Mouse (Mus musculus): ENCODE data around the gene Gm45713. TPM values are rescaled to one million over a fixed set of nuclear protein-coding genes. Genes with fewer than 3 reads are reported as not detected.
"Not testable (repeated sequence)": the region's sequence is repeated elsewhere in the genome, so short reads cannot be mapped to it uniquely, and the experiment has no call there.

The Gm45713 gene
- polyA plus RNA-seq, 1 experiment from 2014 or later, result 0.27 TPM

DNA sequence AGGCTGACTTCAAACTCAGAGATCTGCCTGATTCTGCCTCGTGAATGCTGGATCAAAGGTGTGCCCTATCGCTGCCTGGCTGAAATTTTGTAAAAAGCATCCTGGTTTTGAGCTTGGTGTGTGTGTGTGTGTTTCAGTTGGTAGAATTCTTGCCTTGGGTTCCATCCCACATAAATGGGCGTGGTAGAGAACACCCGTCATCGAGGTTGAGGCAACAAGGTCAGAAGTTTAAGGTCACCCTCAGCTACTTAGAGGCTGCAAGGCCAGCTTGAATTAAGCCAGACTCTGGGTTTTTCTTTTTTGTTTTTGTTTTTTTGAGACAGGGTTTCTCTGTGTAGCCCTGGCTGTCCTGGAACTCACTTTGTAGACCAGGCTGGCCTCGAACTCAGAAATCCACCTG, 17.7 kb downstream of the Gm45713 start:
- peak overlapping the region; percentile 12; the same call in 1 of the 2 replicates for H3K27ac ChIP-seq
- WGBS (ENCODE audit: insufficient replicate concordance), result 58% methylated on average over 6 of the region's 6 CpGs
- no peak for ATAC-seq
- H3K9me3 ChIP-seq (replicated peaks), result no peaks in the 10 kb centered on the region
- peaks cover 73% of the 10 kb centered on the region for H3K4me1 ChIP-seq
- H3K27me3 ChIP-seq (replicated peaks), result no peaks in the 10 kb centered on the region
- no peak overlapping the region for H3K4me3 ChIP-seq
- no peak overlapping the region for H3K9ac ChIP-seq
- H3K36me3 ChIP-seq, result peaks cover 51% of the 10 kb centered on the region
- no peak overlapping the region for H3K4me2 ChIP-seq

DNA sequence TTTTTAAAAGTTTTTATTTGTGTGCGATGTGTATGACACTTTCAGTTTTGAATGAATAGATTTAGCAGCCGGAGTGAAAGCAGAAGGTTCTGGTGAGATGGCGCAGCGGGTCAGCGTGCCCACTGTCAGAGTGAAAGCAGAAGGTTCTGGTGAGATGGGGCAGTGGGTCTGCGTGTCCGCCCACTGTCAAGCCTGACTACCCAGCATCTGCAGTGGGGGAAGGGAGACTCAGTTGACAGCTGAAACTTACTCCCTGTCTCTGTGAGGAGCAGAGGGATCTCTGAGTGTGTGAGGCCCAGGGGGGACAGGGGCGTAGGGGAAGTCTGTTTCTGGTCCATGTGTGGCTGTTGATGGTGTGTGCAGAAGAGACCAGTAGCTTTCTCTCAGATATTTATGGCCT, 18.5 kb downstream of the Gm45713 start:
- Histone ChIP-seq H3K36me3 (peaks cover 44% of the 10 kb centered on the region), H3K27me3 (replicated peaks) (no peaks in the 10 kb centered on the region), H3K4me1 (peaks cover 73% of the 10 kb centered on the region), H3K4me3 (no peak overlapping the region), H3K4me2 (no peak overlapping the region), H3K9me3 (replicated peaks) (no peaks in the 10 kb centered on the region), H3K27ac (peak overlapping the region; percentile 12; the same call in 1 of the 2 replicates), H3K9ac (peak overlapping the region; percentile 15; the same call in 1 of the 2 replicates)
- 62% methylated on average over 8 of the region's 8 CpGs for WGBS (ENCODE audit: insufficient replicate concordance)
- ATAC-seq, result no peak

DNA sequence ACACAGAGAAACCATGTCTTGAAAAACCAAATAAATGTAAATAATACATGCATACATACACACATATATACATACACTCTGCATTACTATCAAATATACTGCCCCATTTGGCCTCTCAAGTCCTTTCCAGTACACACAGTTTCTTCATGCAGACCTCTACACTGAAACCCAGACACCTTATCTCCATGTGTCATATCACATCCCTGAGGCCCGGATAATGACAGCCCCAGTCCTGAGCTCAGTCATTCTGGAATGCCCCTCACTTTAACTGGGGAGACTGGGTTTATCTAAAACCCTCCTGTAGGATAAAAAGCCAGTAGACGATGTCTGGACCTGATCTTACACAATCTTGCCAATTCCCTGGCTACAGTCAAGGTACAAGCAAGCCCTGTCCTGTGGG, 22.6 kb downstream of the Gm45713 start:
- Histone ChIP-seq H3K27ac (no peak overlapping the region), H3K36me3 (0 out of 2 replicates have a peak, but pooled peaks cover 6% of the 10 kb centered on the region), H3K4me3 (no peak overlapping the region), H3K9ac (0 out of 2 replicates have a peak overlapping the region, but pooled peaks have one; percentile 35), H3K4me1 (peaks cover 48% of the 10 kb centered on the region), H3K9me3 (replicated peaks) (no peaks in the 10 kb centered on the region), H3K27me3 (replicated peaks) (no peaks in the 10 kb centered on the region), H3K4me2 (peak overlapping the region; percentile 7; the same call in 1 of the 2 replicates)
- 18% methylated on average over 2 of the region's 2 CpGs for WGBS (ENCODE audit: insufficient replicate concordance)
- ATAC-seq, result peak; percentile 65; the same call in 1 of the 2 replicates

DNA sequence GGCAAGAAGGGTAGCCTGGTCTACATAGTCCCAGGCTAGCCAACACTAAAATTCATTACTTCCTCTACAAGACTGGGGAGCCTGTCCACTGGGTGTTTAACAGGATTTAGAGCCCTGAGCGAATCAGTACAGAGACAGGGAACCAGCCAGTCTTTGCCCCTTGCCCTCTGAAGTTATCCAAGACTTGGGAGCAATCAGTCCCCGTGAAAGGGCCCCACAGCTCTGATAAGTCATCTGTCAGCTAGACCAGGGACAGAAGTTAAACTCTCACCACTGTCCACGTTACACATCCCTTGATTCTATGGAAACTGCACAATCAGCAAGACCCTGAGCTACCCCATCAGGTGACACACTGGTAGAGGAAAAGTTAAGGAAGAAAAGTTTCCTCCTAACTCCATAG, 23.5 kb downstream of the Gm45713 start:
- no peaks in the 10 kb centered on the region for H3K36me3 ChIP-seq
- no peak overlapping the region for H3K27ac ChIP-seq
- no peaks in the 10 kb centered on the region for H3K9me3 ChIP-seq (replicated peaks)
- peaks cover 39% of the 10 kb centered on the region for H3K4me1 ChIP-seq
- H3K4me2 ChIP-seq, result no peak overlapping the region
- peak; percentile 28; the same call in 1 of the 2 replicates for ATAC-seq
- no peaks in the 10 kb centered on the region for H3K27me3 ChIP-seq (replicated peaks)
- no peak overlapping the region for H3K4me3 ChIP-seq
- H3K9ac ChIP-seq, result no peak overlapping the region
- WGBS (ENCODE audit: insufficient replicate concordance), result 26% methylated on average over 3 of the region's 3 CpGs

DNA sequence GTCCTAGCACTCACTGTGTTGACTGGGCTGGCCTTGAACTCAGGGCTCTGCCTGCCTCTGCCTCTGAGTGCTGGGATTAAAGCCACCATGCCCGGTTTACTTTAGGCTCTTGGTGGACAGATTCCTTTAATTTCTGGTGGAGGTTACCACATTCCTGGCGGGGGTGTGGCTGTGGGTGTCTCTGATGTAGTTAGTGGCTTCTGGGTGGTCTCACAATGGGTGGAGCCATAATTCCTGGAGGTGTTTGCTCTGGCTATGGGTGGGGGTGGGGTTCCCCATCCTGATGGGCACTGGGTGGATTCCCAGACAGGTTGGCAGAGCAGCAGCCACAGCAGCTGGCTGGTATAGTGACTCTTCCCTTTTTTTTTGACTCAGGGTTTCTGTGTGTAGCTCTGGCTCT, 24.1 kb downstream of the Gm45713 start:
- Histone ChIP-seq H3K9me3 (replicated peaks) (no peaks in the 10 kb centered on the region), H3K27ac (no peak overlapping the region), H3K9ac (no peak overlapping the region), H3K4me2 (no peak overlapping the region), H3K4me3 (no peak overlapping the region), H3K4me1 (peaks cover 37% of the 10 kb centered on the region), H3K27me3 (replicated peaks) (no peaks in the 10 kb centered on the region), H3K36me3 (no peaks in the 10 kb centered on the region)
- ATAC-seq, result no peak
- WGBS (ENCODE audit: insufficient replicate concordance), result 49% methylated on average over 2 of the region's 2 CpGs

DNA sequence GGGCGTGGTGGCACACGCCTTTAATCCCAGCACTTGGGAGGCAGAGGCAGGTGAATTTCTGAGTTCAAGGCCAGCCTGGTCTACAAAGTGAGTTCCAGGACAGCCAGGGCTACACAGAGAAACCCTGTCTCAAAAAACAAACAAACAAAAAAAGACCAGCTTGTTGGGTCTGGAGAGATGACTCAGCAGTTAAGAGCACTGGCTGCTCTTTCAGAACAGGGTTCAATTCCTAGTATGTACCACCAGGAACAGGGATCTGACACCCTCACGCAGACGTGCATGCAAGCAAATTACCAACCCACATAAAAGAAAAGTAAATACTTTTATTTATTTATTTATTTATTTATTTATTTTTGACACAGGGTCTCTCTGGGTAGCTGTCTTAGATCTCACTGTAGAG, 25.9 kb downstream of the Gm45713 start:
- not testable (repeated sequence) for H3K27me3 ChIP-seq (replicated peaks); ATAC-seq; H3K9me3 ChIP-seq (replicated peaks); H3K4me3 ChIP-seq; H3K9ac ChIP-seq; H3K4me2 ChIP-seq; H3K36me3 ChIP-seq; H3K27ac ChIP-seq
- WGBS (ENCODE audit: insufficient replicate concordance), result 76% methylated on average over 4 of the region's 4 CpGs
- peaks cover 35% of the 10 kb centered on the region for H3K4me1 ChIP-seq

DNA sequence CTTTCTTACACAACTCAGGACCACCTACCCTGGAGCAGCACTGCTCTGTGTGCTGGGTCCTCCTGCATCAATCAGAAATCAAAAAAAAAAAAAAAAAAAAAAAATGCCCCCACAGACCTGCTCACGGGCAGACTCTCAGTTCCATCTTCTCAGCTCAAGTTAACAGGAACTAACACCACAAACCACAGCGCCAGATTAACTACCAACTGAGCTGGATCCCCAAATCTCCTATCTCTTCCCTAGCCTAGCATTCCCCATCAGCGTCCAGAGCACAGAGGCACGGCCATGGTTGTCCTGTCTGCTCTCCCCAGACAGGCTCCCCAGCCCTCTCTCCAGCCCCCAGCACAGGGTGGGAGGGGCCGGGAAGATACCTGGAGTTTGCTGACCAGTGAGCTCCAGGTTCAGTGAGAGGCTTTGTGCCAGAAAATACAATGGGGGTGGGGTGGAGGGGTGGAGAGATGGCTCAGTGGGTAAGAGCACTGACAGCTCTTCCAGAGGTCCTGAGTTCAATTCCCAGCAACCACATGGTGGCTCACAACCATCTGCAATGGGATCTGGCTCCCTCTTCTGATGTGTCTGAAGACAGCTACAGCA, 28.9 kb downstream of the Gm45713 start:
- Histone ChIP-seq H3K4me3 (no peak overlapping the region), H3K27ac (no peak overlapping the region), H3K4me2 (no peak overlapping the region), H3K9me3 (replicated peaks) (no peaks in the 10 kb centered on the region), H3K4me1 (peaks cover 31% of the 10 kb centered on the region), H3K9ac (no peak overlapping the region), H3K27me3 (replicated peaks) (no peaks in the 10 kb centered on the region), H3K36me3 (no peaks in the 10 kb centered on the region)
- 20% methylated on average over 5 of the region's 5 CpGs for WGBS (ENCODE audit: insufficient replicate concordance)
- ATAC-seq, result no peak

DNA sequence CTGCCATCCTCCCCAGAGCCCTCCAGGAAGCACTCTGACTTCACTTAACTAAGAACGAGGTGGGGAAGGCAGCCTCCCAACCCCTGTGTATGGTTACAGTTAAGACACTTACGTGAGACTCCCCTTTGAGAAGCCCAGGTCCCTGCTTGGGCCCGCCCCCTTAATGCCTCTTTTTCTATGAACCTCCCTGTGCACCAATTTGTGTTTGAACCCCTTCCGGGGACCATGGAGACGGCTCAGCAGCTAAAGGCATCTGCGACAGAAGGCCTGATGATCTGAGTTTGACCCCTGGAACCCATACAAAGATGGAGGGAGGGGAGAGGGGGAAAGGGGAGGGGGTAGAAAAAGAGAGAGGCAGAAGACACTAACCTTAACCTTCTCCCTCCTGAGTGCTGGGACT, 29.6 kb downstream of the Gm45713 start:
- WGBS (ENCODE audit: insufficient replicate concordance), result 63% methylated on average over 6 of the region's 6 CpGs
- Histone ChIP-seq H3K4me2 (no peak overlapping the region), H3K4me1 (peaks cover 33% of the 10 kb centered on the region), H3K9ac (no peak overlapping the region), H3K27ac (no peak overlapping the region), H3K4me3 (no peak overlapping the region), H3K9me3 (replicated peaks) (no peaks in the 10 kb centered on the region), H3K36me3 (no peaks in the 10 kb centered on the region), H3K27me3 (replicated peaks) (no peaks in the 10 kb centered on the region)
- no peak for ATAC-seq

DNA sequence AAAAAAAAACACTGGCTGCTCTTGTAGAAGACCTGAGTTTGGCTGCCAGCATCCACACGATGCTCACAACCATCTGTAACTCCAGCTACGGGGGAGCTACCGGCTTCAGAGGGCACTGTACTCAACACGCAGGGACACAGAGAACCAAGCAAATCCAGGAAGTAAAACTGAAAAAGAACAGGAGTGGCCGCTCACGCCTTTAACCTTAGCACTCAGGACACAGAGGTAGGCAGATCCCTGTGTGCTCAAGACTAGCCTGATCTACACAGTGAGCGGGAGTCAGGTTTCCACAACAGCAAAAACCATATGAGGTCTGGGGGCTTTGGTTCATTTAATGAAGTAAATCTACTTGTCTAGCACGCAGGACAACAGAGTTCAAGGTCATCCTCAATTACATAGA, 30.5 kb downstream of the Gm45713 start:
- H3K4me3 ChIP-seq, result no peak overlapping the region
- no peak overlapping the region for H3K27ac ChIP-seq
- H3K36me3 ChIP-seq, result no peaks in the 10 kb centered on the region
- H3K27me3 ChIP-seq (replicated peaks), result no peaks in the 10 kb centered on the region
- 69% methylated on average over 8 of the region's 8 CpGs for WGBS (ENCODE audit: insufficient replicate concordance)
- peaks cover 33% of the 10 kb centered on the region for H3K4me1 ChIP-seq
- no peak overlapping the region for H3K9ac ChIP-seq
- H3K4me2 ChIP-seq, result no peak overlapping the region
- H3K9me3 ChIP-seq (replicated peaks), result no peaks in the 10 kb centered on the region
- ATAC-seq, result no peak

DNA sequence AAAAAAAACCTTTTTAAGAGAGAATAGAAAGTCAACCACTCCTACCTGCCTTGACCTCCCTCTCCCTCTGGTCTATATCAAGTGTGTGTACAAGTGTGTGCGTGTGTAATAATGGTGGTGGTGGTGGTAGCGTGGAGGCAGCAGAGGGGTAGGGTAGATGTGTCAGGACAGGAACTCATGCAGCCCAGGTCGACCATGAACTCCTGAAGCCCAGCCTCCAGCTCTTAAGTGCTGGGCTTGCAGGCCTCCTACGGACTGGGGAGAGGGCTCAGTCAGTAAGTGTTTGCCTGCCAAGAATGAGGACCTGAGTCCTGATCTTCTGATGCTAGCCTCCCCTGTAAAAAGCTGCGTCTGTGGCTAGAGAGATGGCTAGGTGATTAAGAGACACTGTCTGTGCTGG, 31.1 kb downstream of the Gm45713 start:
- Histone ChIP-seq H3K4me3 (no peak overlapping the region), H3K27ac (no peak overlapping the region), H3K9me3 (replicated peaks) (no peaks in the 10 kb centered on the region), H3K4me1 (peaks cover 28% of the 10 kb centered on the region), H3K36me3 (no peaks in the 10 kb centered on the region), H3K4me2 (no peak overlapping the region), H3K9ac (no peak overlapping the region), H3K27me3 (replicated peaks) (no peaks in the 10 kb centered on the region)
- ATAC-seq, result no peak
- 74% methylated on average over 5 of the region's 5 CpGs for WGBS (ENCODE audit: insufficient replicate concordance)

DNA sequence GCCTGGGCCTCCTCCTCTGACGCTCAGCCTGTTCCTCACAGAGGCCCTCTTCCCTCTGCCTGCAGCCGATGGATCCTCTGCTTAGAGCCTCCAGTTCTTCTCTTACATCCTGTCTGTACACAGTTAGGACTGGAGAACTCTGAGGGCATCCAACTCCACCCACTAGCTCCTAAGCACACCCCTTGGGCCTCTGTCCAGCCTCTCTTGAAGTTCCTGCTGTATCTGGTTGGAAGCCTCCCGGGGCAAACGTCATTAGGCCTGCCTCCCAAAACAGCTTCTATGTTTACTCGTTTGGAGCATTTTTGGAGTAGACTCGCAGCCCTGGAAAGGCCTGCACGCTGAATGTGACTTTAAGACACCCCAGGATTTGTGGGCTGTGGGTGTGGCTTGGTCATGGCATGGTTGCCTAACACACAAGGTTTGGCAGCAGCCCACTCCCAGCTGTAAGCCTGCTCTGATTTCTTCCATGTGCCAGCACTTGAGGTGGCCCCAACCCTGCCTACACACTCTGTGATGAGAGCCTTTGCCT, 32.3 kb downstream of the Gm45713 start, which contains the start of gene Fcgrt:
Fcgrt (minus strand) TSS at position 200 of the 529 bp plus-strand sequence.
- Histone ChIP-seq H3K27me3 (replicated peaks) (no peaks in the 10 kb centered on the region), H3K27ac (peak within 1 kb of the TSS; percentile 33), H3K4me2 (peak within 1 kb of the TSS; percentile 50), H3K9ac (0 out of 2 replicates have a peak within 1 kb of the TSS, but pooled peaks have one; percentile 25), H3K9me3 (replicated peaks) (no peaks in the 10 kb centered on the region), H3K4me3 (peak within 1 kb of the TSS; percentile 26; the same call in 1 of the 2 replicates), H3K36me3 (no peaks in the 10 kb centered on the region; the same call in 1 of the 2 replicates), H3K4me1 (peaks cover 28% of the 10 kb centered on the region)
- peak; percentile 63 for ATAC-seq
- 49% methylated on average over 7 of the region's 7 CpGs for WGBS (ENCODE audit: insufficient replicate concordance)

DNA sequence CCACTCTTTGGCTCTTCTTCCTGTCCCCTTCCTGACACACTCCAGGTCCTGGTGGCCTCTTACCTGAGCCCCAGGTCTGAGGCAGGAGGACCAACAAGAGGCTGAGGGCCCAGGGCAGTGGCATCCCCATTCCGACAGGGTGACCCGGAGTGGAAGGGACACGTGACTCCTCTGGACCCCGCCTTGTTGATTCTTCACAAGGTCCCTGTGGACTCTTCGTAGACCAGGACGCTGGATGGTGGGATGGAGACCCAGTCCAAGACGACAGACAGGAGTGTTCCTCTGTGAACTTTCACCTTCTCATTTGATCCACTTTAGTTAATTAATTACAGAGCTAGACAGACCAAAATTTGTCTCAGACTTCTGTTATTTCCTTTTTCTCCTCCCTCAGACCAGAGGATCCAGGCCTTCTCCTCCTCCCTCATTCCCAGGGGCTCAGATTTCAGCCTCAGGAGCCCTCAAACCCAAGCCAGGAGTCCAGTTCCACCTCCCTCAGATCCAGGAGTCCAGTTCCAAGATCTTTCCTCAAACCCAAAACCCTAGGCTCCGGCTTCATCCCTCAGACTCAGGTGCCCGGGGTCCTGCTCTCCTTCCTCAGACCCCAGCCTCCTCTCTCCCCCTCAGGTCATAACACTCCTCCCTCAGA, 33.0 kb downstream of the Gm45713 start:
- Histone ChIP-seq H3K27me3 (replicated peaks) (0 out of 2 replicates have a peak, but pooled peaks cover 3% of the 10 kb centered on the region), H3K9ac (0 out of 2 replicates have a peak overlapping the region, but pooled peaks have one; percentile 25), H3K27ac (peak overlapping the region; percentile 33; the same call in 1 of the 2 replicates), H3K4me1 (peaks cover 28% of the 10 kb centered on the region), H3K4me3 (peak overlapping the region; percentile 26; the same call in 1 of the 2 replicates), H3K36me3 (no peaks in the 10 kb centered on the region; the same call in 1 of the 2 replicates), H3K4me2 (peak overlapping the region; percentile 50), H3K9me3 (replicated peaks) (no peaks in the 10 kb centered on the region)
- WGBS (ENCODE audit: insufficient replicate concordance), result 67% methylated on average over 9 of the region's 9 CpGs
- ATAC-seq, result no peak; the same call in 1 of the 2 replicates
